Mouse (Mus musculus): ENCODE measurements at regions not wholly inside any gene's neighbourhood (a gene's known extent, or its start where the extent isn't known, plus 50 kb on each side); places are given as distances from the start of the nearest gene placed in this dataset.
"Not testable (repeated sequence)": the region's sequence is repeated elsewhere in the genome, so short reads cannot be mapped to it uniquely, and the experiment has no call there.

GRCm38 (mm10) chr13:12726831-12727230, 73.0 kb downstream of the Prl2c3 start:
- not testable (repeated sequence) for H3K4me2 ChIP-seq; H3K27me3 ChIP-seq; H3K27ac ChIP-seq; H3K4me3 ChIP-seq (replicated peaks); H3K36me3 ChIP-seq; ATAC-seq (replicated peaks; ENCODE audit: low FRiP score); H3K9me3 ChIP-seq (replicated peaks); H3K4me1 ChIP-seq; H3K9ac ChIP-seq

- WGBS: 90% methylated on average over 7 of the region's 7 CpGs
- not testable (repeated sequence) for H3K9me3 ChIP-seq (replicated peaks); H3K27me3 ChIP-seq; H3K4me2 ChIP-seq; H3K27ac ChIP-seq; H3K36me3 ChIP-seq; ATAC-seq (replicated peaks; ENCODE audit: low FRiP score); H3K4me3 ChIP-seq (replicated peaks); H3K9ac ChIP-seq; H3K4me1 ChIP-seq
Observed at GRCm38 (mm10) chr13:12717972-12718546, 81.8 kb downstream of the Prl2c3 start.

- H3K9ac ChIP-seq: no peak overlapping the region
- no peak overlapping the region for H3K4me3 ChIP-seq (replicated peaks)
- H3K4me2 ChIP-seq: no peak overlapping the region
- H3K4me1 ChIP-seq: no peaks in the 10 kb centered on the region
- H3K27me3 ChIP-seq: no peaks in the 10 kb centered on the region
- WGBS: 74% methylated on average over 7 of the region's 7 CpGs
- no peaks in the 10 kb centered on the region for H3K36me3 ChIP-seq
- H3K27ac ChIP-seq: no peak overlapping the region
- H3K9me3 ChIP-seq (replicated peaks): no peaks in the 10 kb centered on the region
- ATAC-seq (replicated peaks; ENCODE audit: low FRiP score): peak; percentile 33; the same call in 1 of the 2 replicates
Observed at GRCm38 (mm10) chr13:12711471-12712273, 88.2 kb downstream of the Prl2c3 start.

DNA sequence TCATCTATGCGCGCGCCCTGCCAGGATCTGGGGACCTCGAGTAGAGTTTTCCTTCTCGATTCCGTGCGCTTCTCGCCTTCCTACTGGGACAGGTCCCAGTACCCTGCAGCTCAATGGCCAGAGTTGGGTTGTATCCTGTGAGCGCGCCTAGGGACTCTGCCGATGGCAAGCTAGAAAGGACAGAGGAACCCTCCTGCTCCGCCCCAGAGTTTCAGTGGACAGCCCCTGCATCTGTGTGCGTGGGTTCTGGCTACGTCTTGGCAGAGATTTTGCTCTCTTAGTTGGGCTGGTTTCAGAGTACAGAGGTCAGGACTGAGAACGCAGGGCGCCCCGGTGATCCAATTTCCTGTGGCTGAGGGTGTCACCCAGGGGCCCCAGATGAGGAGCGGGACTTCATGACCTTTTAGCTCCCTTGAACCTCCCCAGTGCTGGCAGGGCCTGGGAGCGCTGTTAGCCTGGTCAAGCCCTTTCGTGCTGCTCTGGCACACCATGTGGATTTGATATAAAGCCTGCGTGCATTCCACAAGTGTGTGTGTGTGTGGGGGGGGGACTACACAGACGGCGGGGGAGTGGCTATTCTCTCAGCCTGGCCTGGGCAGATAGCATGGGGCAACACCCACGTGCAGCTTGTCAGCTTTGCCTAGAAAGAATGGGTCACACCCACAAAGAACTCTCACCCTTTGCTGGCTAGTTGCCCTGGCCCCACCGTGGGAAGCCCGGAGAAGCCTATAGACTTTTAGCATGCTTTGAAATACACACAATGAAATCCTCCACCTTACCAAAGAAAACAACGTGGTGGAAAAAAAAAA, 96.9 kb downstream of the Prl2c3 start:
- 4% methylated on average over 14 of the region's 27 CpGs for WGBS
- Histone ChIP-seq H3K4me2 (peak overlapping the region; percentile 46), H3K4me3 (replicated peaks) (peak overlapping the region; percentile 29)
- H3K36me3 ChIP-seq; H3K4me1 ChIP-seq; H3K9me3 ChIP-seq (replicated peaks); H3K27ac ChIP-seq; H3K27me3 ChIP-seq; H3K9ac ChIP-seq: not testable (repeated sequence)
- ATAC-seq (replicated peaks; ENCODE audit: low FRiP score): peak; percentile 61

DNA sequence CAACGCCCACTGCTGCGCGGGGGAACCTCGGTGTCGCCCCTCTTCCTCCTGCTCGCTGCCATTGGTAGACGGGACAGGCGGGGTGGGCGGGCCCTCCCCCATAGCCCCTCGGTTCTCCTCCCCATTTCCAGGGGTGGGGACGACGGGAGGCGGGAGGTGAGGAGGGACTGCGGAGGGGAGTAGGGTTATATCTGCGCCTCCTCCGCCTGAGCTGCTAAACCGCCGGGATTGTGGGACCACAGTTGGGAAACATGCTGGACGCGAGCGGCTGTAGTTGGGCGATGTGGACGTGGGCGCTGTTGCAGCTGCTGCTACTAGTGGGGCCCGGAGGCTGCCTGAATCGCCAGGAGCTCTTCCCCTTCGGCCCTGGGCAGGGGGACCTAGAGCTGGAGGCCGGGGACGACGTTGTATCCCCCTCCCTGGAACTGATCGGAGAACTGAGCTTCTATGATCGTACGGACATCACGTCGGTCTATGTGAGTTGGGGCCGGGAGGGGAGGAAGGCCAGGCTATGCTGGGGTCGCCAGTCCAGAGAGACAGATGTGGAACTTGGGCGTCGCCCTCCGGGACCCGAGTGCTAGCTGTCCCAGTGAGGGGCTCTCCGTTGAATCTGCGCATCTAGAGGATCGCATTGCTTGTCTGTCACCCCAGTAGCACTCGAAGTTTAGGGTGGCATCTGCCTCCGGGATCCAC, 97.6 kb downstream of the Prl2c3 start:
- H3K9ac ChIP-seq; H3K27me3 ChIP-seq; H3K9me3 ChIP-seq (replicated peaks); H3K4me1 ChIP-seq; H3K27ac ChIP-seq; H3K36me3 ChIP-seq: not testable (repeated sequence)
- Histone ChIP-seq H3K4me2 (peak overlapping the region; percentile 53), H3K4me3 (replicated peaks) (peak overlapping the region; percentile 35)
- WGBS: 2% methylated on average over 27 of the region's 46 CpGs
- ATAC-seq (replicated peaks; ENCODE audit: low FRiP score): peak; percentile 80

DNA sequence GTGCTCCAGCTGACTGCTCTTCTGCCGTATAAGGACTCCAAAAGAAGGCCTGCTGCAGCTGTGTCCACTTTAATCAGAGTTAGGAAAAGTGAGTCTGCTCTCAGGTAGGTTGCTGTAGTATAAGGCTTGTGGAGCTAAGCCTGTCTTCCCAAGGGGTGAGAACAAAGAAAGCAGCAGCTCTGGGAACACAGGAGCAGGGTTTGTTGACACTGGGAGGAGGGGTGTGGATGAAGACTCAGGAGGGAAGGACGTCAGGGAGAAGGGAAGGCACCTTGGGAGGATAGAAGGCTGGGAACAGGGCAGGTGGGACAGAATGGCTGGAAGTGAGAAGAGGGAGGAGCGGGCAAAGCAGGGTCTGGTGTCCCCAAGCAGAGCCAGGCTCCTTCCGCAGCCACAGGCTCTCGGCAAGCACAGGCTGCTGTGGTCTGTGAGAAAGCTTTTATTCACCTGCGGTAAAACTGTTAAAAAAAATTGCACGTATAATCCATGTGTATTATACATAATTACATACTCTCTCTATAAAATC, 106.2 kb downstream of the Prl2c3 start:
- not testable (repeated sequence) for H3K27ac ChIP-seq; ATAC-seq (replicated peaks; ENCODE audit: low FRiP score); H3K36me3 ChIP-seq; H3K9me3 ChIP-seq (replicated peaks); H3K9ac ChIP-seq; H3K4me3 ChIP-seq (replicated peaks); H3K4me1 ChIP-seq; H3K4me2 ChIP-seq; H3K27me3 ChIP-seq
- 68% methylated on average over 6 of the region's 7 CpGs for WGBS

DNA sequence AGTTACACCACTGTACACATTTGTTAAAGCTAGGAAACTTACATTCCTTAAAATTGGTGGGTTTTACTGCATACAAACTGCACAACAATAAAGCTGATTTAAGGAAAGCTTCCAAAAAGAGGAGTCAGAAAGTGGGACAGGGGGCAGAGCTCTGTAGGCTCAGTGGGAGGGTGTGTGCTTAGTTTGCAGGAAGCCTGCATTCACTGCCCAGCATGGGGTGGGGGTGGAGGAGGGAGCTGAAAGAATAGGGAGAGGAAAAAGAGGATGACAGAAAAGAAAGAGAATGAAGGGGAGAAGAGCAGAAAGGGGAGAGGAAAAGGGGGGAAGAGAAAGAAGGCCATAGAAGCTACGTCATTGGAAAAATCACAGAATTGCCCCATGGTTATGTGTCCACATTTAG, 111.1 kb downstream of the Prl2c3 start:
- not testable (repeated sequence) for ATAC-seq (replicated peaks; ENCODE audit: low FRiP score); H3K9me3 ChIP-seq (replicated peaks); H3K4me2 ChIP-seq; H3K4me1 ChIP-seq; H3K27ac ChIP-seq; H3K4me3 ChIP-seq (replicated peaks); H3K36me3 ChIP-seq; H3K9ac ChIP-seq; H3K27me3 ChIP-seq
- WGBS: no CpG with 5 or more reads among the region's 1 CpGs

- not testable (repeated sequence) for H3K4me1 ChIP-seq
Observed at GRCm38 (mm10) chr13:12688149-12688548, 111.7 kb downstream of the Prl2c3 start.

DNA sequence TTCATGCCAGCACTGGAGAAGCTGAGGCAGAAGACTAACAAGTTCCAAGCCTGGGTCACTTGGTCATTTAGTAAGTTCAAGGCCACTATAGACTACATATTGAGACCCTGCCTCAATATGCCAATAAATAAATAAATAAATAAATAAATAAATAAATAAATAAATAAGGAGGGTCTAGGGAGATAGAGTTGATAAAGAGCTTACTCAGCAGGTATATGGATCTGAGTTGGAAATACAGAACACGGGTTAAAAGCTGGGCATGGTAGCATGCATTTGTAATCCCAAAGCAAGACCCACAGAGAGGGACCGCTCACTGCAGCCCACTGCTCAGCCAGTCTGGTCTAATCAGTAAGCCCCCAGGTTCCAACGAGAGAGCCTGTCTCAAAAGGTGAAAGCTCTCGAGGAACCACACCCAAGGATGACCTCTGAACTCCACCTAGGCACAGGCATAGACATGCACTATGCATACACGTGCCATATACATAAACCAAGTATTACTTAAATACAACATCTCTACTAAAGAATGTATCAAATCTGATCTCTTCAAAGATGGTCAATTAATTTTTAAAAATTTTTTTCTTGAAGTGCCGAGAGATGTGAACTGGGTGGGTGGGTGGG, 115.4 kb downstream of the Ero1lb start:
- not testable (repeated sequence) for H3K36me3 ChIP-seq; H3K9ac ChIP-seq; H3K27me3 ChIP-seq; H3K4me2 ChIP-seq; H3K27ac ChIP-seq; H3K4me1 ChIP-seq; H3K9me3 ChIP-seq (replicated peaks); H3K4me3 ChIP-seq (replicated peaks)
- WGBS: 79% methylated on average over 4 of the region's 6 CpGs
- ATAC-seq (replicated peaks; ENCODE audit: low FRiP score): peak; percentile 56; the same call in 1 of the 2 replicates

More at GRCm38 (mm10) chr13:12688149-12688548, 111.7 kb downstream of the Prl2c3 start:
- not testable (repeated sequence) for H3K27ac ChIP-seq; H3K9ac ChIP-seq; H3K4me3 ChIP-seq (replicated peaks); ATAC-seq (replicated peaks; ENCODE audit: low FRiP score); H3K9me3 ChIP-seq (replicated peaks); H3K27me3 ChIP-seq; H3K4me2 ChIP-seq; H3K36me3 ChIP-seq
- 87% methylated on average over 3 of the region's 5 CpGs for WGBS

- H3K9me3 ChIP-seq (replicated peaks); H3K4me1 ChIP-seq; H3K36me3 ChIP-seq; H3K27ac ChIP-seq; H3K27me3 ChIP-seq; H3K9ac ChIP-seq: not testable (repeated sequence)
- ATAC-seq (replicated peaks; ENCODE audit: low FRiP score): peak; percentile 79
- 11% methylated on average over 19 of the region's 19 CpGs for WGBS
- Histone ChIP-seq H3K4me2 (peak overlapping the region; percentile 54), H3K4me3 (replicated peaks) (peak overlapping the region; percentile 27)
Observed at GRCm38 (mm10) chr13:12680283-12680953, 114.7 kb downstream of the Ero1lb start.

- Histone ChIP-seq H3K4me3 (replicated peaks) (no peak overlapping the region), H3K9me3 (replicated peaks) (no peaks in the 10 kb centered on the region), H3K36me3 (no peaks in the 10 kb centered on the region), H3K27me3 (no peaks in the 10 kb centered on the region), H3K9ac (no peak overlapping the region), H3K4me2 (no peak overlapping the region), H3K27ac (no peak overlapping the region), H3K4me1 (no peaks in the 10 kb centered on the region)
- WGBS: 76% methylated on average over 2 of the region's 2 CpGs
- ATAC-seq (replicated peaks; ENCODE audit: low FRiP score): no peak
Observed at GRCm38 (mm10) chr13:12677372-12677771, 111.7 kb downstream of the Ero1lb start.
